Mouse (Mus musculus): ENCODE data around the gene Gm28230.

GRCm38 (mm10) chr2:74741252-74741978 is 14.9 kb downstream of the Gm28230 start:
- TF ChIP-seq GATA1 (IDR thresholded peaks at IDR 0.05; ENCODE audit: borderline replicate concordance, low read length) (no peak), FLI1 (IDR thresholded peaks at IDR 0.05; ENCODE audit: low read length) (no peak)
